Mouse (Mus musculus) frontal cortex, postnatal 14 days (tissue): ENCODE data around the gene Irak1bp1.

ENCODE experiments used
- DNase-seq, 2 experiments: peaks; one replicate each; pipeline ENCODE4 v3.0.0; 2022; ENCODE audit warnings: low spot score in 2 of 2

The Irak1bp1 gene

GRCm38 (mm10) chr9:82884177-82884576 is 54.8 kb downstream of the Irak1bp1 start:
- no peak for DNase-seq

- DNase-seq = no peak
These were observed 59.3 kb downstream of the Irak1bp1 start for GRCm38 (mm10) chr9:82888645-82889044.
